Mouse (Mus musculus): ENCODE measurements around the gene Klf12.

Gene Klf12

DNA sequence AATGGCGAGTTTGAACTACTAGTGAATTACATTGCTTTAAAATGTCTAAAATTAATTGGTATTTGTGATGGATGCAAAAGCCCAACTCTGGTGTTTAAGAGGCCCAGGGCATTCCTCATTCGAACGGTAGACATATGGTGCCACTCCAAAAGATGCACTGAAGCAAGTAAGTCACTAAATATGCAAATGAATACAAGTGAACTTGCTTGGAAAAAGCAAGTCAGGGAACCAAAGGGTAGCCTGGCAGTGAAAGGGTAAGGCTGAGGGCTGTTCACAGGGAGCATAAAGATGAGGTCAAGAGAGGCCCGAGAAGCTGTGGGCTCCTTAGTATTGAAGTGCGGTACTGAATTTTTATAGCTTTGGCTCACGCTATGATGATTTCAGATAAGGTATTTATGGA is 242.7 kb downstream of the Klf12 start:
- DNase-seq (ENCODE audit: low spot score in 2 of 2), result no peak

DNA sequence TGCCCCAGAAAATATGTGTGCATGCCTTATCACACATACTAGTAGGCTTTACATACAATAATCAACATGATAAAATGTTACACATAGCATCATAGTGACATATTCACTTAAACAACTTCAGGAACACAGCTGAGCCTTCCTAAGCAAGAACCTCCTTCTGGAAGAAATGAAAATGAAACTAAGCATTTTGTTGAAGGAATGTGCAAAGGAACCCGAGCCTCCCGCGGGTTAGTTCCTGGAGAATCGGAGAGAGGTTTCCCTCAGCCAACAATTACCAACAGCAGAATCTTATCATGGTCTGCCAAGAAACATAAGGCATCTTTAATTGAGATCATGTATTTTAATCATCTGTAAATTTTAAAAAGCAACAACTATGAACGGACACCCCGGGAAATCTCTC is 257.8 kb downstream of the Klf12 start:
- no peak for DNase-seq (ENCODE audit: low spot score in 2 of 2)

DNA sequence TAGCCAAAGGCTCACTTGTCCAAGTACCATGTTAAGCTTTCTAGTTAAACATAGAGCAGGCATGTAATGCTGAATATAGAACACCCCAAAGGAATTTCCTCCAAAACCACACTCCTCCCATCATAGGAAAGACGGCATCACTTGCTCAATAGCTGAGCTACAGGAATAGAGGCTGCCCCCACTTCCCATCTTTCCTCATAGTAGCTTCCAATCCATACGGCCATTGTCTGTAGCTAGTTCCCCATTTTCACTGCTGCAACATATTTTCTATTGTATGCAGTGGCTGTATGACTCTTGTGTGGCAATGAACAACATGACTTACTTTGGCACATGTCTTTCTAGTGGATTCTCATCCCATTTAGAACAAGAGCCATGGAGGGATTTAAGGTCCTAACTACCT is 267.3 kb downstream of the Klf12 start:
- no peak for DNase-seq (ENCODE audit: low spot score in 2 of 2)

DNA sequence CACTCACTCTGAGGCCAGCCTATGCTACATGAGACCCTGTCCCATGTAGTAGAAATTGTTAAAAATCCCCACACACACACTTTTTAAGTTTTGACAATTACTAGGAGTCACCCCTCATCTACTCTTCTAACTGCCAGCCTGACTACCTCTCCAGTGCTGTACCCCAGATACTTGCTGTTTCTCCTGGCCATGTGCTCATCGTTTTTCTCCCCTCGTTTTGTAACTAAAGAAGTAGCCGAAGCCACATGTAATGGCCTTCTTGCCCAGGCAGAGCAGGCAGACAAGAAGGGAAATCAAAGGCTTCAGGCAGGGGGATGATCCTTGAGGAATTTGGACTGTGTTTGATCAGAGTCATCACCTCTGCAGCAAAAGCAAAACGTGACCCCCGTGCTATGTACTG is 274.0 kb downstream of the Klf12 start:
- no peak for DNase-seq (ENCODE audit: low spot score in 2 of 2)

DNA sequence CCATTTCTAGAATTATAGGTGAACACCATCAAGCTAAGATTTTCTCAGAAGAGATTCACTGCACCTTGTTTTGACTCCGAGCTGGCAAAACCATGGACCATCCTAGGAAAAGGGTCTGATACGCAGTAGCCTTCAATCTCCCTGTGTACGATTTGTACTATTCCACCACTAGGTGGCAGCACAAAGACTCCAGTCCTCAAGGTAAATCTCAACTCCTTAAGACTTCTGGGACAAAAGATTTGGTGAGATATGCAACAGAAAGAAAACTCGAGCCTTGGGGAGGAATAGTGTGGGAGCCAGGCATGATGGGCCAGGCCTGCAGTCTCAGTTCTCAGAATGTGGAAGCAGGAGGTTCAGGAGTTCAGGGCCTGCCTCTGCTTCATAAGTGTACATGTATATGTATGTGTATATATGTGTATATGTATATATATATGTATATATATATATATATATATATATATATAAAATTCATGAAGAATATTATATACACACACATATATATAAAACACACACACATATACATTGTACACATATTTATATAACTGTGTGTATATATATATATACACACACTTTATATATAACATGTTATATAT is 274.6 kb downstream of the Klf12 start:
- peak; percentile 15 to 20 for DNase-seq (ENCODE audit: low spot score in 2 of 2)

DNA sequence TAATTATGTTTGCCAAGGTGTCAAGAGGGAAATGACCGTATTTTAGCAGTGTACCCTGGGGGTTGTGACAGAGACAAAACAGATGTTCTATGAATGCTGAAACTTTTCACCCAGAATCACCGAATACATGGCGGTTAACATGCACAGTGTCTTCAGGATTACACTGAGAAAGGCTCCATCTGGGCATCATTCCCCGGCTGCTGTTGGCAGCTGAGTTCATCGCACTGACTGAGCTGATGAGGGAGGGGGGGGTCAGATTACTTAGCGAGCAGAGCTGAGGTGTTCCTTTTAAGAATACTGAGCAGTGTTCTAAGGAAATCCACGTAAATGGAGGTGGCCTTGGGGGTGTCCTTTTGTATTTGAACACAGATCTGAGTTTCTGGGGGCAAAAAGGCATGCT is 301.0 kb downstream of the Klf12 start:
- DNase-seq (ENCODE audit: low spot score in 2 of 2), result no peak

DNA sequence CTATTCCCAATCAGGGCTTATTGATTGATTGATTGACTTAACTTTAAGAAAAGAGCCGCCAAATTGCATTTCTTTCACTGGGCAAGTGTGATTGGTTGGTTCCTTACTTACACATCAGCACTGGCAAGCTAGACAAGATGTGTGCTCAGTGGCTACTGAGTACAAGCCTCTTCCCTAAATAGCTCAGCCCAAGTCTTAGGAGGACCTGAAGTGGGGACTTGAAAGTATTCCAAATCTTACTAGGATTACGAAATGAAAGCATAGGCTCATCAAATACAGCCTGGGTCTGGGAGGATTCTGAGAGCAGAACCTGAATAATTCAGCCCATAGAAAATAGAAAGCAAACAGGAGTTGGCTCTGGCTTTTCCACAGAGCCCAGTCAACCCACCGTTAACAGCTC is 303.3 kb downstream of the Klf12 start:
- DNase-seq (ENCODE audit: low spot score in 2 of 2), result no peak

DNA sequence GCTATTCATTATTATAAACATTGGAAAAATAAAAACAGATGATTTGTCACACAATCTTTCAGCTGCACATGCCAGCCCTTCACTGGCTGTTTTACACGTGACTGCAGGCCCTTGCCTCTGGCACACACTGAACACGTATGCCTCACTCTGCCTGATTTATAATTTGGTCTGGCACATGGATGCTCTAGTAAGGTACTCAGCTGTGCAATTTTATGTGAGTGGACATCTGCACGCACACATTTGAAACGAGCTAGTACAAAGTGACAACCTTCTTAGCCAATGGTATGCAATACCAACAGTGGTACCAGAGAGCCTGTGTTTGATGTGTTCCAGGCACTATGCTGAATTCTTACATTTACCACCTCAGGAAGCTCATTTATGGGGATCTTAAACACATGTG is 316.6 kb downstream of the Klf12 start:
- DNase-seq (ENCODE audit: low spot score in 2 of 2), result no peak

DNA sequence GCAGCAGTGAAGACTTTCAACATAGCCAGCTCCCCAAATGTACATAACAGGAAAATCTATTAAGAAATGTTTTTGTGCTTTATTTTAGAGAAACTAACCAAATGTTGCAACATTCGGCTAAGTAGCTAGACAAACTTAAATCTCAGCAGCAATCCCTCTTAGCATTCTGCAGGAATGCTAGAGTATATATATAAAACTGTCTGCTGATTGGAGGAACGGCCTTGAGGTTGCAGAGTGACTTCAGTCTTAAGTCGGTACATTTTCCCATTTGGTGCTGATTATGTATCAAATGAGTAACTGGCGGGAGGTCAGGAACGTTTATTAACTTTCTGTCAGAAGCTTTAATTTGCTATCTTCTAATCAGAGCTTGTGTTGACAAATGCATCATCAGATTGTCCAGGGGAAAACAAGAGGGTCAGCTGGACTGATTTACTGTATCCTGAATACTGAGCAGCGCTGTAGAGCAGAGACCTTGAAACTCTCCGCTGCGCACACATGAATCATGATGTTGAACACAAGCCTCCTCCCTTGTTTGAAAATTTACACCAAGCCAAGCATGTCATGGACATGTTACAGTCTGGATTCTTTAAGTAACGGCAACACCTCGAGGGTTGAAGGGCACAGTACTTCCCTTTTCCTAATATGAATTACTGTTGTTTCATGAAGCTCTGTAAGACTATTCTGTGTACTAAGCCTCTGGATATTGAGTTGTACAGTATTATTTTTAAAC is 323.8 kb downstream of the Klf12 start:
- no peak for DNase-seq (ENCODE audit: low spot score in 2 of 2)

DNA sequence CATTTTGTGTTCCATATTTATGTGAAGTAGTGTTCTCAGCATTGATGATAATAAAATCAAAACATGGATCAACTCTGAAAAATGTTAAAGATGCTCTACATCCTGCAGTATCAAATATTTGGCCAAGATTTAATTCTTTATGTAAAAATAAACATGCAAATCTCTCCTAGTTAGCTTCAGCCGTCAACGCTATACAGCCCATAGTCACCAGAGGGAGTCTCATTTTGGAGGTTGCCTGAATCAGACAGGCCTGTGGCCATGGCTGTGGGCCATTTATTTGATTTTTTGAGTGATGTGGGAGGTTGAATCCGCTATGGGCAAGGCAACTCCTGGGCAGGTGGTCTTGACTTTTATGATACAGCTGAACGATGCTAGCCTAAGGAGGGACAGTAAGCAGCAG is 329.3 kb downstream of the Klf12 start:
- no peak for DNase-seq (ENCODE audit: low spot score in 2 of 2)

DNA sequence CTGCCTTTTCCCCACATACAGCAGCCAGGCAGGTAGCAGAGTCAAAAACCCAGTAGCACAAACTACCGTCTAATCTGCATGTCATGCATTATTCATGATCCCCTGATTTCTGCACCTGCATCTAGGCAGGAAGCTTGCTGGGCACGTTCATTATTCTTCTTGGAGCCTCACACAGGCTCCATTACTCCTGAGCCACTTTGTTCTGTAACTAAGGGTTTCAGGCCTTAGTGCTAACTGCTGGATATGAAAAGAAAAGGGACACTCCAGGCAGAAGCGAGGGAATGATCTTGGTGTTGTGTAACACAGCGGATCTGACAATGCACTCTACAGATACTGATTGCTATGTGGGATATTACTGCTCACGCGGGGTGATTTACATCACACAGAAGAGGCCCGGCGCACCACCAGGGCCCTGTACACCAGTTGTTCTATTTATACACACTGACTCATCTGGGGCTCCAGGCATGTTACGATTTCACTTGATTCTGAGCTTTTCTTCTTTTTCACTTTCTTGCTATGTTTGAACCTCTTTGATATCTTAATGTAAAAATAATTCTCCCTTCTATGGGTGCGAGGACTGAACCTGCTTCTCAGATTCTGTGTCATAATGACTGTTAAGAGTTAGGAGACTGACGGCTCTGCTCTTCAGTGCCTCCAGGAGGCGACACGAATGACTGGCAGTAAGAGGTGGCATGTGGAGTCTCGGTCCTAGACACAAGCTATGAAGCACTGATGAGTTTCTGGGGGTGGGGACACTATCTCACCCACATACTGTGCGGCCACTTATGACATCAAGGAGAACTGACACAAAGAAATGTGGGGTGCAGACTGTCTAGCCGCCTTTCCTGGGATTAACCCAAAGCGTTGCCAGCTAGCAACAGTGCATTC is 340.0 kb downstream of the Klf12 start:
- DNase-seq (ENCODE audit: low spot score in 2 of 2), result peak; percentile 25 to 37

DNA sequence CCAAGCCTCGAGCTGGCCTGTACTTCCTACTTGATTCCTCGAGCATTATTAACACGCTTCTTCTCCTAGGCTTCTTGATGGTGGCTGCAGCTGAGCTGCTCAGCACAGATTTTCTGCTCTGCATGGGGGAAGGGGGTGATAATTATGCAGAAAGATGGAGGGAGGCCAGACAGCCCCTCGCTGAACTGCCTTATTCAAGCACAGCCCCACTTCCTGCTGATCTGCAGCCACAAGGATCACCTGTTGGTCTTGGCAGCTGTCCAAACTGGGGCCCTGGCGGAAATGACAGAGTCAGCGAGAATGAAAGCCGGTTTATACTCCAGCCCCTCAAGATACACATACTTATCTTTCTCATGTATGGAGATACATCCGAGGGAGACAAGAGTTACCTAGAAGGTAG is 341.3 kb downstream of the Klf12 start:
- DNase-seq (ENCODE audit: low spot score in 2 of 2), result no peak

DNA sequence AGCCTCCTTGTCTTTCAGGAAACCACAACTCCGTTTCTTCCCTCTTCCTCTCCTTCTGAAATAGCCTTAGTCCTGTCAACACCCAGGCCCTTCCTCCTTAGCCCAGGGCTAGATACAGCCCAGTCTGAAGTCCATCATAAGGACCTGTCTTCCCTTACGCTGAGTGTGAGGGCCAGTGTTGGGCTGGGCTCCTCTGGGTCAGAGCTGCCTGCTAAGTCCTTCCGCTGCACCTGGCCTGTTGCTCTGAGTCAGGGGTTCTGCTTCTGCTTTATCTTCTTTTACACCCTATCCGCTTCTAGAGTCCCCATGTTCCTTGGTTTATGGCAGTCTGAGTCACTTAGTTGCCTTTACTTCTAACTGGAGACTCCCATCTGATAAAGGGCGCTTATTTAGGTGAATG is 351.0 kb downstream of the Klf12 start:
- DNase-seq (ENCODE audit: low spot score in 2 of 2), result no peak

DNA sequence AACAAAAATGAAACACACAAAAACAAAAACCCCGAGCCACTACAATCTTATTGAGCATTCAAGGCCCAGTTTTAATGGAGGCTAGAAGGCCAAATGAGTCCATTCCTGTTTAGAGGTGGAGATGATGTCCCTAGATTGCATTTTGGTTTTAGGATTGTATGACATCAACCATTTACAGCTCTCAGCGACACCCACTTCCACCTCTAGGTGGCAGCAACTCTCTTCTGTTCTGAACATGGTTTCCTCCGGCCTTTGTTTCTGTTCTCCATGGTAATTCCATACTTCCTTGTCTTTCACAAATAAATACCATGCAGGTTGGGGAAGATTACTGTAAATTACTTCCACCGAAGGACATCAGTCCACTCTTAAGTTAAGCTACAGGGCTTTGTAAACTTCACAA is 352.6 kb downstream of the Klf12 start:
- peak; percentile 53 to 67 for DNase-seq (ENCODE audit: low spot score in 2 of 2)

DNA sequence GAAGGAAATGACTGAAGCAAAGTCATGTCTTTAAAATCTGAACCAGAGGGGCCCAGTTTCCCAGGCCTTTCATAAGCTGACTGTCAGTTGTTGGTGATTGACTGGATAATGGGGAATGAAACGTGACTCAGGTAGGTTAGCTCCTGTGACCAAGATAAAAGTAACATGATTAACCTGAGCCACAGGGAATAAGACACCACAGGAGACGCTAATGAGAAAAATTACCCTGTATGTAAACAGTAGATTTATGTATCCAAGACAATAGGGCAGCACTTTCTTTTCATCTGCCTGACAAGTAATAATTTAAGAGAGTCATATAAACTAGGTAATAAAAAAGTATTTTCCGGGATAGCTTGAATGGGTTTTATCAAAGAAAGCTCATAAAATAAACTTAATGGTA is 372.6 kb downstream of the Klf12 start:
- DNase-seq (ENCODE audit: low spot score in 2 of 2), result no peak

DNA sequence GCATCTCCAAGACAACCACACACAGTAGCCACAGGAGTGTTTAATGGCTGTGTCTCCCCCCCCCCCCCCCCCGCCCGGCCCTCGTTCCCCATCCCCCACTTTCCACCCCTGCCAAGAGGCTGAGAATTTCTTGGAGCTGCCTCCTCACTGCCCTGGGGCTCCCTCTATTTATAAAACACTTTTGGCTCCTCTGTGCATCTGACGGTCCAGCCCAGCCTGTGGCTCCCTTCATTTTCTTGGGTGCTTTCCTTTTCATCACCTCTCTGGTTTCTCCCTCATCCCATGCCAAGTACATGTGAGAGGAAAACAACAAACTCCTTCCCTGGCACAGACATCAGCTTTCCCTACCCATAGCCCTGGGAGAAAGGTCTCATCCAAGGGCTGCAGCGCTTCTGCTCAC is 373.6 kb downstream of the Klf12 start:
- DNase-seq (ENCODE audit: low spot score in 2 of 2), result no peak

DNA sequence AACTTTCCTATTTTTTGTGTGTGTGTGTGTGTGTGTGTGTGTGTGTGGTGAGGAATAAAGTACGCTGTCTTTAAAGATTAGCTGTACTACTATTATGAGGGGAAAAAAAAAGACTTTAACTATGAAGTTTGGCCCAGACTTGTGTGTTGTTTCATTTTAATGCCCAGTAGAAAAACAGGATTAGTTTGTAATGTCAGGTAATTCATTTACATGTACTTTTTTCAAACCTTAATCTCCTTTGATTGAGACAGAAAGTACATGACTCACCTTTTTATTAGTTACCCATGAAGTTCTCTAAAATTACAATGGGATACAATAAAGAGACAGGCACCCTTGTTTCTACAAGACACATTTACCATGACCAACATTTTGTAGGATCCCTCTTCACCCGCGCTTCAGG is 383.6 kb downstream of the Klf12 start:
- DNase-seq (ENCODE audit: low spot score in 2 of 2), result no peak

DNA sequence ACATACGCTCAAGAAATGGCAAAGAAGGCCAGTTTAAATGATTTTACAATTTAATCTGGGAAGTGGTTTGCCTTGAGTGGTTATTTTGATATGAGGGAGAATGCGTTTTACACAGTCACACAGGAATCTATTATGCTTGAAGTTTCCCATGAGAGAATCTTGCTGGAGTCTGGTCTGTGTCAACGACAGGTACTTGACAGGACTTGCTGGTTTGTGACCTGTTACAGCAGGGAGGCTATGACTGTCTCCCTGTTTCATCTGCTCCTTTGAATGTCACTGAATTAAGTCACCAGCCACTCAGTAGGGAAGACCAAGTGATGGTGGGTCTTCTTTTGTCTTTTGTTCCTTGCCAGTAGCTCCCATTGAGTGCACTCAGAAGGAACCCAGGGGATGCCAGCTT is 385.6 kb downstream of the Klf12 start:
- DNase-seq (ENCODE audit: low spot score in 2 of 2), result no peak

DNA sequence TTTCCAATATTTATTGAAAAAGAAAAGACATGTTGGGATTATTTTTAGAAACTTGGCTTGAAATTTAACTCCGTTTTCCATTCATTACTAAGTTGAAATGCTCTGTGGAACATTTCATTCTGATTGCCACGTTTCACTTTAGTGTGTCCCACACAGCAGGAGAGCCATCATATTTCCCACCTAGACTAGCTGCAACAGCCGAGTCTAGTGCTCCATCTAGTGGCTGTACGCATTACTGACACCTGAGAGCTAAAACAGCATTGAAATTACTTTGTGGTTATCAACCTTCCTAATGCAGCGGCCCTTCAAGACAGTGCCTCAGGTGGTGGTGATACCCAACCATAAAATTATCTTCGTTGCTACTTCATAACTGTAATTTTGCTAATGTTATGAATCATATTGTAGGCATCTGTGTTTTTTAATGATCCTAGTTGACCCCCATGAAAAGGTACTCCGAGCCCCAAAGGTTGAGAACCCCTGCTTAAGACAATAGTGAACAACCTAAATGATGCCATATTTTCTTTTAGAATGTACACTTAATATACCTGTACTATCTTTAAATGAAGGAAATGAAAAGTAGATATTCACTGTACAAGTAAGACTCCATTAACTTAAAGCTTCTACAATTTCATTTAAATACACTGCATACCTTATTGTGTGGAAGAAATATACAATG is 389.6 kb downstream of the Klf12 start:
- peak; percentile 62 to 63 for DNase-seq (ENCODE audit: low spot score in 2 of 2)

DNA sequence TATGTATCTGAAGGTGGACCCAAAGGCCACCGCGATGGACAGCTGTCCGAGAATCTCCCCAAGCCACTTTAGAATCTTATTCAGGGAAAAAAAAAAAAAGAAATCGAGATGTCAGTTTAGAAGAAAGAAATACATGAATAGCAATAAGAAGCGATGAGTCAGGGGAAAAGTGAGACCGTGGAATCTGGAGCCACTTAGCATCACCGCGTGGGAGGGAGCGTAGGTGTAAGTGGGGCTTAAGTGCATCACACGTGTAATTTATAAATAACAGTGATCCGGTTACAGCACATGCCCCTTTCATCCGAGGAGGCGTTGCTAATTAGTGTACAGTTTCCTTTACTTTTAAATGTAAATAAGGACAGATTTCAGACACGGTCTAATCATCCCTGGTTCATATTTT is 390.4 kb downstream of the Klf12 start:
- DNase-seq (ENCODE audit: low spot score in 2 of 2), result peak; percentile 48 to 59

DNA sequence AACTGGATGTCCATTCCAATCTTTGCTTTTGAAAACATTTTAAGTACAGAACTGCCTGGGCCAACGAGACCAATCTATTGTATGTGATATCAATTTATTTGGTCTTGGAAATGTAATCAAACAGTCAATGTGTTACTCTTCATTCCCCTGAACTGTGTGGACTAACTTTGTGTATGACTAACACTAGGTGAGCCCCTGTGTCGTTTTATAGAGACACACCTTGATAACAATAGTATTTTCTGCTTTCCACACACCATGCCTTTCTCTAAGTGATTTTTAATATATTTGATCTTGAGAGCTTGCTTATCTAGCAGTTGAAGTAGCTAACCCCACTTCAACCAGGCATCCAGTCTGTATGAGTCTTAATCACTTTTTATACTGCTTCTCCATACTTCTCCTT is 398.0 kb downstream of the Klf12 start:
- DNase-seq (ENCODE audit: low spot score in 2 of 2), result no peak

DNA sequence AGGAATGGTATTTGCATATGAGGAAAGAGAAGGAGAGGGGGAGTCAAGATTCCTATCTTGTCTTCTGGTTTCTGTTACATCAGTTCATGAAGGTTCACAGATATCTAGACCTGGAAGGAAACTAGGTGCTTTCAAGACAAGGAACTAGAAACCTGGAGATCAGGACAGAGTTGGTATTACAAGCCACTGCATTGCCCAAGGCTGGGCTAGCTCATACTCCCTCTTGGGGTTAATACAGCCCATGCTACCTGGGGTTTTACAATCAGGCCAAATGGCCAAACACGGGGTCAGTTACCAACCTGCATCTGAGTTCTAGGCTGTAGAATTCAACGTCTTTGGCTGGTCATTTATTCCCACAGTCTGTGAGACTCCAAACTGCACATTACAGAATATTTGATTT is 398.9 kb downstream of the Klf12 start:
- DNase-seq (ENCODE audit: low spot score in 2 of 2), result no peak
